Mouse (Mus musculus) lung, embryonic 14.5 days (tissue): ENCODE results near the gene Dock7. TPM values are rescaled to one million over a fixed set of nuclear protein-coding genes. Genes with fewer than 3 reads are reported as not detected.

Source experiments
- ATAC-seq: fragments of 200-750 bp; cut with Nextera tagmentation; 2 replicates; pipeline ENCODE4 v1.8.0; 2017; ENCODE audit warnings: mild to moderate bottlenecking, moderate TSS enrichment, moderate library complexity; ENCODE audit not compliant: insufficient read depth
- DNase-seq: peaks from one replicate; pipeline ENCODE4 v3.0.0-alpha.2; 2015
- H3K27ac ChIP-seq: fragments of 300-500 bp; sonication (generic); 2 replicates; pipeline ENCODE4 v1.5.1; 2014; ENCODE audit warnings: low read depth, mild to moderate bottlenecking, moderate library complexity
- H3K27me3 ChIP-seq: fragments of 300-500 bp; sonication (generic); 2 replicates; pipeline ENCODE4 v1.6.1; 2014; ENCODE audit warnings: low read length, control low read depth; ENCODE audit not compliant: insufficient read depth
- H3K36me3 ChIP-seq: fragments of 300-500 bp; sonication (generic); 2 replicates; pipeline ENCODE4 v1.6.1; 2014; ENCODE audit warnings: control low read depth; ENCODE audit not compliant: insufficient read depth
- H3K4me1 ChIP-seq: fragments of 300-500 bp; sonication (generic); 2 replicates; pipeline ENCODE4 v1.6.1; 2014; ENCODE audit warnings: antibody characterized with exemption, control low read depth; ENCODE audit not compliant: insufficient read depth
- H3K4me2 ChIP-seq: fragments of 300-500 bp; sonication (generic); 2 replicates; pipeline ENCODE4 v1.6.1; 2014; ENCODE audit warnings: mild to moderate bottlenecking
- H3K4me3 ChIP-seq: fragments of 300-500 bp; sonication (generic); 2 replicates; pipeline ENCODE4 v1.5.1; 2014; ENCODE audit warnings: low read depth, low read length
- H3K9ac ChIP-seq: fragments of 300-500 bp; sonication (generic); 2 replicates; pipeline ENCODE4 v1.6.1; 2014
- H3K9me3 ChIP-seq: fragments of 300-500 bp; sonication (generic); 2 replicates; pipeline ENCODE4 v1.6.1; 2016; ENCODE audit warnings: low read depth, low read length, control low read depth
- CTCF ChIP-seq: IDR thresholded peaks from 2 replicates; pipeline ENCODE4 v1.5.1; 2016; ENCODE audit warnings: antibody characterized with exemption, low read depth
- WGBS: fragments of 180-500 bp; shearing (Covaris S2); extraction: QIAGEN DNeasy Blood & Tissue Kit; methylation state at CpG from one replicate; pipeline ENCODE4 v1.1.7; 2014; 5-methylcytosine and 5-hydroxymethylcytosine counted together
- polyA plus RNA-seq: library from polyadenylated mRNA; unstranded; fragments of >200 nt; fragmentation: Nextera tagmentation; extraction: Ambion mirVana; gene quantifications from 2 replicates; pipeline ENCODE4 v1.2.1, GENCODE M21; 2014

The Dock7 gene
- polyA plus RNA-seq, 1 experiment from 2014 or later: 78.4 TPM

GRCm38 (mm10) chr4:98918204-98918603 is 202.5 kb downstream of the Dock7 start:
- Histone ChIP-seq H3K9ac (no peak overlapping the region), H3K4me3 (no peak overlapping the region), H3K4me2 (no peak overlapping the region), H3K27me3 (no peaks in the 10 kb centered on the region), H3K4me1 (peaks cover 6% of the 10 kb centered on the region; the same call in 1 of the 2 replicates), H3K36me3 (no peaks in the 10 kb centered on the region), H3K27ac (no peak overlapping the region), H3K9me3 (no peaks in the 10 kb centered on the region)
- ATAC-seq (no peak), DNase-seq (no peak)
- no peak for TF ChIP-seq CTCF
- WGBS: 73% methylated on average over 1 of the region's 1 CpGs

- WGBS: 80% methylated on average over 2 of the region's 2 CpGs
- H3K9me3 ChIP-seq: no peaks in the 10 kb centered on the region
- no peak for TF ChIP-seq CTCF
- no peak overlapping the region for H3K4me3 ChIP-seq
- peaks cover 6% of the 10 kb centered on the region; the same call in 1 of the 2 replicates for H3K4me1 ChIP-seq
- ATAC-seq (no peak), DNase-seq (no peak)
- H3K27ac ChIP-seq: no peak overlapping the region
- H3K36me3 ChIP-seq: no peaks in the 10 kb centered on the region
- H3K27me3 ChIP-seq: no peaks in the 10 kb centered on the region
- H3K9ac ChIP-seq: no peak overlapping the region
- H3K4me2 ChIP-seq: no peak overlapping the region
Measured at GRCm38 (mm10) chr4:98917724-98918123, 203.0 kb downstream of the Dock7 start.

- Histone ChIP-seq H3K36me3 (no peaks in the 10 kb centered on the region), H3K4me1 (no peaks in the 10 kb centered on the region), H3K4me2 (no peak overlapping the region), H3K27ac (no peak overlapping the region), H3K9ac (no peak overlapping the region), H3K9me3 (no peaks in the 10 kb centered on the region), H3K4me3 (no peak overlapping the region), H3K27me3 (no peaks in the 10 kb centered on the region)
- TF ChIP-seq CTCF: no peak
- WGBS: 79% methylated on average over 5 of the region's 5 CpGs
- ATAC-seq (no peak), DNase-seq (no peak)
Measured at GRCm38 (mm10) chr4:98910246-98910645, 210.5 kb downstream of the Dock7 start.

- H3K27me3 ChIP-seq: no peaks in the 10 kb centered on the region
- H3K36me3 ChIP-seq: no peaks in the 10 kb centered on the region
- H3K27ac ChIP-seq: no peak overlapping the region
- no peak overlapping the region for H3K4me2 ChIP-seq
- peak; percentile 90 for ATAC-seq
- H3K4me1 ChIP-seq: no peaks in the 10 kb centered on the region
- H3K9ac ChIP-seq: no peak overlapping the region
- WGBS: 21% methylated on average over 10 of the region's 10 CpGs
- peak; percentile 89 for TF ChIP-seq CTCF
- H3K4me3 ChIP-seq: no peak overlapping the region
- no peaks in the 10 kb centered on the region for H3K9me3 ChIP-seq
- peak; percentile 94 for DNase-seq
Measured at GRCm38 (mm10) chr4:98887148-98887547, 233.6 kb downstream of the Dock7 start.

Other genes starting within 250 kb of the Dock7 start
- 130 and 133 TPM in 2 replicates for gene Usp1, start 197.1 kb downstream of the Dock7 start, polyA plus RNA-seq
- 1.1 and 1.7 TPM in 2 replicates for gene Angptl3, start 90.0 kb downstream of the Dock7 start, polyA plus RNA-seq
- gene Atg4c, start 73.0 kb upstream of the Dock7 start, polyA plus RNA-seq: 11.3 and 12.3 TPM in 2 replicates
- gene Gm12689, start 175.0 kb upstream of the Dock7 start, polyA plus RNA-seq: 0.13 and 0.18 TPM in 2 replicates